In genomic region chr1:105433949-105434348, GRCm38 (mm10) we compare ENCODE assay signal across 29 mouse cellular contexts.
A peak's percentile ranks its signal among the peaks of the same experiment; 100 is the strongest.
DNase-seq lines count a peak whose midpoint lies in the region; ATAC-seq lines count a peak whose summit lies in the region.
"Had no signal": no experiment of that assay in that cellular context is flagged by ENCODE, and none has a peak within 500 bp of the region (broad histone marks: within the 10 kb centered on the region; RNA-seq: fewer than 3 reads in every experiment).

No protein-coding gene starts in this region.

- 81% methylated on average over 2 of the region's 2 CpGs for WGBS in midbrain, embryonic 10.5 days
- WGBS in hindbrain, embryonic 12.5 days, result 76% methylated on average over 2 of the region's 2 CpGs

- peaks cover 37% of the 10 kb centered on the region for H3K27me3 ChIP-seq in midbrain, embryonic 10.5 days (ENCODE audit: low read depth, poor library complexity, severe bottlenecking)
- H3K27me3 ChIP-seq in hindbrain, embryonic 12.5 days, result no peaks in the 10 kb centered on the region
- H3K27me3 ChIP-seq: embryonic facial prominence, embryonic 13.5 days; heart, embryonic 12.5 days; kidney, embryonic 15.5 days; limb, embryonic 13.5 days had no signal

- no peak for DNase-seq in frontal cortex, postnatal 25 days (ENCODE audit: low spot score in 2 of 2)
- peak; percentile 48 for DNase-seq in cerebellum, adult 8-10 months
- peak; percentile 34 to 58 for DNase-seq in cerebellum, postnatal 25 days
- DNase-seq in midbrain, embryonic 10.5 days (ENCODE audit: low spot score), result no peak
- DNase-seq: adrenal gland, postnatal 10 days; gastrocnemius, postnatal 14 days; heart, postnatal 4 days; kidney, adult 11 months; kidney, postnatal 25 days; liver, postnatal 0 days; lung, postnatal 4 days; midbrain, embryonic 14.5 days; retina, postnatal 1 day; right cerebral cortex, postnatal 14 days; thymus, adult 2 months; thymus, postnatal 4 days had no signal

- H3K36me3 ChIP-seq in midbrain, embryonic 10.5 days, result no peaks in the 10 kb centered on the region
- no peaks in the 10 kb centered on the region for H3K36me3 ChIP-seq in hindbrain, embryonic 12.5 days
- H3K36me3 ChIP-seq: embryonic facial prominence, embryonic 13.5 days; forebrain, embryonic 10.5 days; G1E; heart, embryonic 12.5 days; kidney, embryonic 15.5 days; limb, embryonic 13.5 days had no signal

- no peaks in the 10 kb centered on the region for H3K9me3 ChIP-seq in midbrain, embryonic 10.5 days (replicated peaks)
- no peaks in the 10 kb centered on the region for H3K9me3 ChIP-seq in hindbrain, embryonic 12.5 days (replicated peaks)
- H3K9me3 ChIP-seq: embryonic facial prominence, embryonic 13.5 days; forebrain, embryonic 10.5 days; G1E; heart, embryonic 12.5 days; kidney, embryonic 15.5 days; limb, embryonic 13.5 days had no signal

- ATAC-seq in frontal cortex, adult (ENCODE audit: low TSS enrichment), result peak; percentile 82
- ATAC-seq in cerebellum, adult (ENCODE audit: insufficient number of reproducible peaks, low FRiP score, low TSS enrichment), result peak; percentile 74
- no peak for ATAC-seq in hindbrain, embryonic 12.5 days (ENCODE audit: low FRiP score)
- ATAC-seq: forebrain, embryonic 16.5 days; liver, postnatal 0 days had no signal

- H3K4me3 ChIP-seq in midbrain, embryonic 10.5 days, result no peak overlapping the region
- no peak overlapping the region for H3K4me3 ChIP-seq in hindbrain, embryonic 12.5 days
- H3K4me3 ChIP-seq: embryonic facial prominence, embryonic 13.5 days; forebrain, embryonic 10.5 days; heart, embryonic 12.5 days; kidney, embryonic 15.5 days; limb, embryonic 13.5 days had no signal

- H3K4me2 ChIP-seq in hindbrain, embryonic 12.5 days (replicated peaks), result no peak overlapping the region
- H3K4me2 ChIP-seq: embryonic facial prominence, embryonic 13.5 days; heart, embryonic 12.5 days; hindbrain, embryonic 14.5 days; kidney, embryonic 15.5 days; limb, embryonic 13.5 days; liver, embryonic 11.5 days had no signal

- H3K9ac ChIP-seq in hindbrain, embryonic 12.5 days, result no peak overlapping the region
- H3K9ac ChIP-seq: embryonic facial prominence, embryonic 13.5 days; heart, embryonic 12.5 days; hindbrain, embryonic 14.5 days; kidney, embryonic 15.5 days; limb, embryonic 13.5 days; liver, postnatal 0 days had no signal

- H3K27ac ChIP-seq in midbrain, embryonic 10.5 days (replicated peaks), result no peak overlapping the region
- no peak overlapping the region for H3K27ac ChIP-seq in hindbrain, embryonic 12.5 days
- H3K27ac ChIP-seq: embryonic facial prominence, embryonic 13.5 days; forebrain, embryonic 10.5 days; hindbrain, embryonic 14.5 days; kidney, embryonic 15.5 days; limb, embryonic 13.5 days; stomach, postnatal 0 days had no signal

- 0 out of 2 replicates have a peak, but pooled peaks cover 6% of the 10 kb centered on the region for H3K4me1 ChIP-seq in midbrain, embryonic 10.5 days
- H3K4me1 ChIP-seq in hindbrain, embryonic 12.5 days, result no peaks in the 10 kb centered on the region
- H3K4me1 ChIP-seq: embryonic facial prominence, embryonic 13.5 days; heart, embryonic 12.5 days; kidney, embryonic 15.5 days had no signal

Comparison
In these comparisons a context has a peak if more than half of its experiments do, and no peak if none do; other contexts are left out.
1. DNase-seq: peak in cerebellum, adult 8-10 months (single experiment) and cerebellum, postnatal 25 days (2 of 2); none in frontal cortex, postnatal 25 days (0 of 2) and midbrain, embryonic 10.5 days (single experiment).